Mouse (Mus musculus) kidney, postnatal 25 days (tissue): Measurements from ENCODE around the gene Gm8677.
"Not testable (repeated sequence)": the region's sequence is repeated elsewhere in the genome, so short reads cannot be mapped to it uniquely, and the experiment has no call there.

ENCODE experiments used
- DNase-seq, 2 experiments: peaks; one replicate each; pipeline ENCODE4 v3.0.0; 2021; ENCODE audit warnings: mixed read lengths in 2 of 2

The Gm8677 gene

GRCm38 (mm10) chr7:22534787-22535186 is at the start of gene Gm8677:
Gm8677 (minus strand) TSS chr7:22534887.
- DNase-seq = not testable (repeated sequence)

- not testable (repeated sequence) for DNase-seq
Measured at GRCm38 (mm10) chr7:22565243-22565642, 30.6 kb upstream of the Gm8677 start, which contains the start of gene Gm4201. Gm4201 (minus strand) TSS chr7:22565343.

- DNase-seq = not testable (repeated sequence)
Measured at GRCm38 (mm10) chr7:22522667-22523066, 12.0 kb downstream of the Gm8677 start, which contains the start of gene Vmn1r152. Vmn1r152 (plus strand) TSS chr7:22522967.

GRCm38 (mm10) chr7:22499578-22499977 is 35.1 kb downstream of the Gm8677 start, which contains the start of gene Vmn1r151:
Vmn1r151 (minus strand) TSS chr7:22499678.
- DNase-seq = not testable (repeated sequence)
